Mouse (Mus musculus) midbrain, embryonic 16.5 days (tissue): ENCODE measurements around the gene Leng9. TPM values are rescaled to one million over a fixed set of nuclear protein-coding genes. Genes with fewer than 3 reads are reported as not detected.

Source experiments
- ATAC-seq: fragments of 200-750 bp; cut with Nextera tagmentation; 2 replicates; pipeline ENCODE4 v1.8.0; 2017; ENCODE audit warnings: moderate TSS enrichment
- H3K27ac ChIP-seq: fragments of 300-500 bp; sonication (generic); 2 replicates; pipeline ENCODE4 v1.5.1; 2014; ENCODE audit warnings: mild to moderate bottlenecking, low read length, mixed read lengths
- H3K27me3 ChIP-seq: fragments of 300-500 bp; sonication (generic); 2 replicates; pipeline ENCODE4 v1.6.1; 2014; ENCODE audit warnings: low read depth, low read length, mixed read lengths; ENCODE audit not compliant: control insufficient read depth, insufficient read depth
- H3K36me3 ChIP-seq: fragments of 300-500 bp; sonication (generic); 2 replicates; pipeline ENCODE4 v1.6.1; 2014; ENCODE audit warnings: mild to moderate bottlenecking, low read length, moderate library complexity, mixed read lengths; ENCODE audit not compliant: control insufficient read depth, insufficient read depth
- H3K4me1 ChIP-seq: fragments of 300-500 bp; sonication (generic); 2 replicates; pipeline ENCODE4 v1.6.1; 2014; ENCODE audit warnings: mild to moderate bottlenecking, low read length, mixed read lengths; ENCODE audit not compliant: control insufficient read depth, insufficient read depth
- H3K4me2 ChIP-seq: fragments of 300-500 bp; sonication (generic); 2 replicates; pipeline ENCODE4 v1.6.1; 2014; ENCODE audit warnings: mild to moderate bottlenecking, low read length, mixed read lengths
- H3K4me3 ChIP-seq: fragments of 300-500 bp; sonication (generic); 2 replicates; pipeline ENCODE4 v1.5.1; 2014; ENCODE audit warnings: low read depth, mild to moderate bottlenecking, low read length, moderate library complexity, mixed read lengths
- H3K9ac ChIP-seq: fragments of 300-500 bp; sonication (generic); 2 replicates; pipeline ENCODE4 v1.6.1; 2014; ENCODE audit warnings: low read depth, low read length, mixed read lengths
- H3K9me3 ChIP-seq: fragments of 300-500 bp; sonication (generic); replicated peaks from 2 replicates; pipeline ENCODE4 v1.6.1; 2014; ENCODE audit warnings: mild to moderate bottlenecking, low read length, mixed read lengths; ENCODE audit not compliant: control insufficient read depth, poor library complexity, severe bottlenecking
- WGBS: fragments of 180-500 bp; shearing (Covaris S2); extraction: QIAGEN DNeasy Blood & Tissue Kit; methylation state at CpG from one replicate; pipeline ENCODE4 v1.1.7; 2014; 5-methylcytosine and 5-hydroxymethylcytosine counted together
- polyA plus RNA-seq: library from polyadenylated mRNA; unstranded; fragments of >200 nt; fragmentation: Nextera tagmentation; extraction: Ambion mirVana; gene quantifications from 2 replicates; pipeline ENCODE4 v1.2.1, GENCODE M21; 2015

The Leng9 gene
- polyA plus RNA-seq, 1 experiment from 2014 or later = 5.3 TPM

DNA sequence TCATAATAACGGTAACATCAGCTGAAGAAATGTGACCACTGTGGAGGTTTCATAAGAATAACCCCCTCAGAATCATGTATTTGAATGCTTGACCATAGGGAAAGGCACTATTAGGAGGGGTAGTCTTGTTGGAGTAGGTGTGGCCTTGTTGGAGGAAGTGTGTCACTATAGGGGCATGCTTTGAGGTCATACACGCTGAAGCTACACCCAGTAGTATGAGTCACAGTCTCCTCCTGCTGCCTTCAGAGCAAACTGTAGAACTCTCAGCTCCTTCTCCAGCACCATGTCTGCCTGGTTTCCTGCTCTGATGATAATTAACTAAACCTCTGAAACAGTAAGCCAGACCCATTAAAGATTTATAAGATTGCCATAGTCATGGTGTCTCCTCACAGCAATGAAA is 51.3 kb downstream of the Leng9 start:
- Histone ChIP-seq H3K27me3 (no peaks in the 10 kb centered on the region), H3K9ac (no peak overlapping the region), H3K36me3 (no peaks in the 10 kb centered on the region), H3K4me2 (no peak overlapping the region), H3K9me3 (no peaks in the 10 kb centered on the region), H3K4me3 (no peak overlapping the region), H3K27ac (no peak overlapping the region), H3K4me1 (no peaks in the 10 kb centered on the region)
- no peak for ATAC-seq
- WGBS = 81% methylated on average over 2 of the region's 2 CpGs

- H3K4me3 ChIP-seq = no peak overlapping the region
- no peaks in the 10 kb centered on the region for H3K9me3 ChIP-seq
- H3K4me2 ChIP-seq = no peak overlapping the region
- no peak overlapping the region for H3K9ac ChIP-seq
- no peaks in the 10 kb centered on the region for H3K4me1 ChIP-seq
- WGBS = 91% methylated on average over 2 of the region's 2 CpGs
- H3K27me3 ChIP-seq = no peaks in the 10 kb centered on the region
- H3K36me3 ChIP-seq = no peaks in the 10 kb centered on the region
- H3K27ac ChIP-seq = no peak overlapping the region
- no peak for ATAC-seq
These were observed 51.9 kb downstream of the Leng9 start for GRCm38 (mm10) chr7:4098301-4098700.

Other genes starting within 250 kb of the Leng9 start
- gene Lilra6, start 234.9 kb downstream of the Leng9 start, polyA plus RNA-seq = not detected in 2 replicates
- gene Lair1, start 87.2 kb downstream of the Leng9 start, polyA plus RNA-seq = 1.7 and 1.9 TPM in 2 replicates
- 122 and 158 TPM in 2 replicates for gene Ttyh1, start 31.0 kb downstream of the Leng9 start, polyA plus RNA-seq
- 81.8 and 83.3 TPM in 2 replicates for gene Leng8, start 13.3 kb downstream of the Leng9 start, polyA plus RNA-seq
- gene Cdc42ep5, start 14.5 kb upstream of the Leng9 start, polyA plus RNA-seq = 4.7 and 5.1 TPM in 2 replicates
- gene Lilra5, start 87.4 kb upstream of the Leng9 start, polyA plus RNA-seq = 0.14 TPM in 1 of 2 replicates, not detected in the other
- gene Ncr1, start 187.3 kb upstream of the Leng9 start, polyA plus RNA-seq = not detected in 2 replicates
- gene Gp6, start 247.4 kb upstream of the Leng9 start, polyA plus RNA-seq = 0.06 TPM in 1 of 2 replicates, not detected in the other